19 mouse cellular contexts compared by ENCODE assay signal in the genomic region with DNA sequence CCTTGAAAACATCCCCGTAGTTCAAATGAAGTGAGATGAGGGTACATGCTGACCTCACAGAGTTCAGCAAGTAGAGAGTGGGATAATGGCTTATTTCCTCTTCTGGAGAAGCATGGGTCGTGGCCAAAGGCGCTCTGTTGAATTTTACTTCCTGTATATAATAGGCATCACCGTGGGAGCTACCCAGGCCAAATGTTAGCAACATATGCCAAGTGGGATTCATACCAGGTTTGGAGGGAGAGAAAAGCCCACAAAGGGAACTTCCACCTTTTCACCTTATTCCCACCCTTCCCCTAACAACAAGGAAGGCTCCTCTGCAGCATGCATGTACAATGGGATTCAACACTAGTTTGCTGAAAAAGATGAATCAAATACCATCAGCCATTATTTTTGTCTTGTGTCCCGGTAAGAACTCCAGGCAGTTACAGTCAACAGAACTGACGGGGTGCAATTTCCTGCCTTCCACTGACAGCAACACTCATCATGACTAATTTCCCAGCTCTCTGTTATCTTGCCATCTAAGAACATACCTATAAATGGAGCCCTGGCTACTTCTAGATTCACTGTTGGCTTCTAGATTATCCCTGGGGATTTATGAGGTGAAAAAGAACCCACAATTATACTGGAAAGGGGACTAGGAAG. TPM values are rescaled to one million over a fixed set of nuclear protein-coding genes. Genes with fewer than 3 reads are reported as not detected.
DNase-seq lines count a peak whose midpoint lies in the region; ATAC-seq lines count a peak whose summit lies in the region.
"Had no signal": no experiment of that assay in that cellular context is flagged by ENCODE, and none has a peak within 500 bp of the region (broad histone marks: within the 10 kb centered on the region; RNA-seq: fewer than 3 reads in every experiment).

No protein-coding gene starts in this region.

- ATAC-seq in kidney, embryonic 14.5 days (ENCODE audit: low FRiP score, low TSS enrichment): no peak
- ATAC-seq in midbrain, embryonic 16.5 days: no peak
- ATAC-seq: hindbrain, embryonic 16.5 days had no signal

- no peak overlapping the region for H3K4me3 ChIP-seq in kidney, embryonic 14.5 days (ENCODE audit: low read length)
- no peak overlapping the region for H3K4me3 ChIP-seq in brown adipose tissue, adult 24 weeks (ENCODE audit: insufficient read depth, low read depth, low read length)
- H3K4me3 ChIP-seq in midbrain, embryonic 16.5 days (ENCODE audit: low read depth, low read length): no peak overlapping the region
- H3K4me3 ChIP-seq: lung, embryonic 15.5 days; myocyte had no signal

- peak; percentile 4 for DNase-seq in kidney, adult 11 months
- DNase-seq in cerebellum, adult 9-10 months: peak; percentile 74
- peak; percentile 28 for DNase-seq in lung, postnatal 14 days
- DNase-seq in right cerebral cortex, adult 18-20 months: no peak
- DNase-seq: adrenal gland, adult 8-10 months; heart, postnatal 36 days; retina, postnatal 1 day; spleen, adult 18-20 months; thymus, postnatal 25 days had no signal

- H3K4me1 ChIP-seq in kidney, embryonic 14.5 days (ENCODE audit: control insufficient read depth, insufficient read depth, low read length): no peaks in the 10 kb centered on the region
- H3K4me1 ChIP-seq in brown adipose tissue, adult 24 weeks (ENCODE audit: control insufficient read depth, insufficient read depth, insufficient read length, low read length): no peaks in the 10 kb centered on the region
- no peaks in the 10 kb centered on the region for H3K4me1 ChIP-seq in midbrain, embryonic 16.5 days (ENCODE audit: control insufficient read depth, insufficient read depth, low read length)
- H3K4me1 ChIP-seq: lung, embryonic 15.5 days had no signal

- no peak overlapping the region for H3K4me2 ChIP-seq in kidney, embryonic 14.5 days (replicated peaks; ENCODE audit: low read depth, low read length)
- no peak overlapping the region for H3K4me2 ChIP-seq in midbrain, embryonic 16.5 days (ENCODE audit: low read length)
- H3K4me2 ChIP-seq: heart, embryonic 11.5 days; lung, embryonic 15.5 days; midbrain, embryonic 11.5 days had no signal

- H3K9me3 ChIP-seq in kidney, embryonic 14.5 days (ENCODE audit: control insufficient read depth, low read length): no peaks in the 10 kb centered on the region
- no peaks in the 10 kb centered on the region for H3K9me3 ChIP-seq in midbrain, embryonic 16.5 days (replicated peaks; ENCODE audit: control insufficient read depth, low read length, poor library complexity, severe bottlenecking)
- H3K9me3 ChIP-seq: lung, embryonic 15.5 days had no signal

- H3K27ac ChIP-seq in kidney, embryonic 14.5 days (ENCODE audit: low read depth, low read length): no peak overlapping the region
- H3K27ac ChIP-seq in brown adipose tissue, adult 24 weeks (replicated peaks; ENCODE audit: low read depth, low read length): 0 out of 2 replicates have a peak overlapping the region, but pooled peaks have one; percentile 8
- no peak overlapping the region for H3K27ac ChIP-seq in midbrain, embryonic 16.5 days (ENCODE audit: low read length)
- H3K27ac ChIP-seq: kidney, postnatal 0 days; lung, embryonic 15.5 days had no signal

- 65% methylated on average over 6 of the region's 6 CpGs for WGBS in kidney, embryonic 14.5 days
- WGBS in midbrain, embryonic 16.5 days: 92% methylated on average over 6 of the region's 6 CpGs

- H3K36me3 ChIP-seq in kidney, embryonic 14.5 days (ENCODE audit: control insufficient read depth, insufficient read depth, low read length): no peaks in the 10 kb centered on the region
- no peaks in the 10 kb centered on the region for H3K36me3 ChIP-seq in midbrain, embryonic 16.5 days (ENCODE audit: control insufficient read depth, insufficient read depth, low read length)
- H3K36me3 ChIP-seq: lung, embryonic 15.5 days had no signal

- no peak overlapping the region for H3K9ac ChIP-seq in kidney, embryonic 14.5 days (ENCODE audit: low read depth, low read length)
- no peak overlapping the region for H3K9ac ChIP-seq in midbrain, embryonic 16.5 days (ENCODE audit: low read depth, low read length)
- H3K9ac ChIP-seq: lung, embryonic 15.5 days had no signal

- H3K27me3 ChIP-seq in kidney, embryonic 14.5 days (ENCODE audit: control insufficient read depth, insufficient read depth, low read length): no peaks in the 10 kb centered on the region
- H3K27me3 ChIP-seq in midbrain, embryonic 16.5 days (ENCODE audit: control insufficient read depth, insufficient read depth, low read depth, low read length): no peaks in the 10 kb centered on the region
- H3K27me3 ChIP-seq: lung, embryonic 15.5 days had no signal

RNA-seq across cellular contexts. Expression of gene Tll1, which starts 59.4 kb away (rescaled TPM):
- 0.43 and 0.50 TPM in 2 replicates for polyA plus RNA-seq in kidney, embryonic 14.5 days (2014; fragmentation: Nextera tagmentation; extraction: Ambion mirVana)
- 0.63 TPM in 1 of 2 replicates, not detected in the other for polyA plus RNA-seq in brown adipose tissue, adult 24 weeks (2012; ENCODE audit: insufficient read depth, insufficient read length, missing spikeins)
- polyA plus RNA-seq in midbrain, embryonic 16.5 days (2015; fragmentation: Nextera tagmentation; extraction: Ambion mirVana): 2.9 and 4.2 TPM in 2 replicates
- polyA plus RNA-seq: liver, adult 2 months had no signal
